Mouse (Mus musculus): ENCODE data around the gene Epc2.

DNA sequence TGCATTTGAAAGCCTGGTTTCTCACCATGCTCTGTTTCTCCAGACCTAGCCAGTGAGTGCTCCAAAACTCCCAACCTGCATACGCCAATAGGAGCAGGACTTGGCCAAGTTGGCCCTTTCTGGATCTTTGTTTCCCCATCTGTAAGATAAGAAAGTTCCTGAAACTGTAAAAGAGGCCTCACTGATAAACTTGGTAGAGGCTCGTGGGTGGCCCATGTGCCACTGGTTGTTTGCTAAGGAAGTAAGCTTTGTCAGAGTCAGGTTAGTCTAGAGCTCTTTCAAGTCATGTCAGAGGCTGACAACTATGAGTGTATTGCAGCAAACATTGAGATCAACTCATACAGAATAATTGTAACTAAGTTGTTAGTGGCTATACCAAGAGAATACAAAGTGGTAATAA, 101.8 kb downstream of the Epc2 start:
- no peak for TF ChIP-seq CTCF (conservative IDR thresholded peaks at IDR 0.05; ENCODE audit: low read length)
- no peak for TF ChIP-seq NANOG (IDR thresholded peaks at IDR 0.05; ENCODE audit: borderline replicate concordance, low read length)

All from E14TG2a.4 (cell line).